In genomic region chr4:120815622-120816334, GRCm38 (mm10) we compare ENCODE assay signal across 8 mouse cellular contexts. TPM values are rescaled to one million over a fixed set of nuclear protein-coding genes. Genes with fewer than 3 reads are reported as not detected.
DNase-seq lines count a peak whose midpoint lies in the region; ATAC-seq and TF ChIP-seq lines count a peak whose summit lies in the region.

No protein-coding gene starts in this region.

- H3K4me3 ChIP-seq in ES-Bruce4 (ENCODE audit: low read depth, low read length), result peak overlapping the region; percentile 80
- peak overlapping the region; percentile 53 for H3K4me3 ChIP-seq in forebrain, embryonic 13.5 days
- peak overlapping the region; percentile 65 for H3K4me3 ChIP-seq in liver, embryonic 15.5 days (replicated peaks)
- H3K4me3 ChIP-seq in neural tube, embryonic 11.5 days (ENCODE audit: low read depth, low read length), result peak overlapping the region; percentile 36
- peak overlapping the region; percentile 68 for H3K4me3 ChIP-seq in stomach, embryonic 16.5 days (replicated peaks; ENCODE audit: low read length)

- H3K36me3 ChIP-seq in ES-Bruce4 (ENCODE audit: control insufficient read depth, insufficient read depth, low read length, poor library complexity, severe bottlenecking), result no peaks in the 10 kb centered on the region
- no peaks in the 10 kb centered on the region for H3K36me3 ChIP-seq in forebrain, embryonic 13.5 days (ENCODE audit: poor library complexity, severe bottlenecking)
- no peaks in the 10 kb centered on the region; the same call in 1 of the 2 replicates for H3K36me3 ChIP-seq in liver, embryonic 15.5 days (replicated peaks)
- H3K36me3 ChIP-seq in neural tube, embryonic 11.5 days (ENCODE audit: control insufficient read depth, insufficient read depth, low read length), result no peaks in the 10 kb centered on the region
- no peaks in the 10 kb centered on the region for H3K36me3 ChIP-seq in stomach, embryonic 16.5 days (ENCODE audit: control insufficient read depth, insufficient read depth, low read length)

- H3K4me2 ChIP-seq in forebrain, embryonic 13.5 days, result peak overlapping the region; percentile 68
- peak overlapping the region; percentile 70 for H3K4me2 ChIP-seq in liver, embryonic 15.5 days
- peak overlapping the region; percentile 71 for H3K4me2 ChIP-seq in neural tube, embryonic 11.5 days (ENCODE audit: low read depth)
- peak overlapping the region; percentile 62 for H3K4me2 ChIP-seq in stomach, embryonic 16.5 days (ENCODE audit: low read depth, low read length)

- H3K9me3 ChIP-seq in ES-Bruce4 (replicated peaks; ENCODE audit: control insufficient read depth, insufficient read depth, low read length, poor library complexity, severe bottlenecking), result no peaks in the 10 kb centered on the region
- H3K9me3 ChIP-seq in forebrain, embryonic 13.5 days (replicated peaks), result no peaks in the 10 kb centered on the region
- no peaks in the 10 kb centered on the region for H3K9me3 ChIP-seq in liver, embryonic 15.5 days (replicated peaks)
- H3K9me3 ChIP-seq in neural tube, embryonic 11.5 days (ENCODE audit: control insufficient read depth, low read length), result no peaks in the 10 kb centered on the region
- no peaks in the 10 kb centered on the region for H3K9me3 ChIP-seq in stomach, embryonic 16.5 days (replicated peaks; ENCODE audit: control insufficient read depth, low read length)

- peak overlapping the region; percentile 98 for H3K27ac ChIP-seq in ES-Bruce4 (ENCODE audit: insufficient read depth, low read length)
- H3K27ac ChIP-seq in forebrain, embryonic 13.5 days, result peak overlapping the region; percentile 44; the same call in 1 of the 2 replicates
- peak overlapping the region; percentile 62 for H3K27ac ChIP-seq in liver, embryonic 15.5 days (replicated peaks)
- H3K27ac ChIP-seq in neural tube, embryonic 11.5 days (ENCODE audit: low read depth, low read length), result no peak overlapping the region; the same call in 1 of the 2 replicates
- peak overlapping the region; percentile 56 for H3K27ac ChIP-seq in stomach, embryonic 16.5 days (ENCODE audit: low read length)

- peak overlapping the region; percentile 80; the same call in 1 of the 2 replicates for H3K9ac ChIP-seq in ES-Bruce4 (ENCODE audit: low read depth, poor library complexity, severe bottlenecking)
- H3K9ac ChIP-seq in forebrain, embryonic 13.5 days, result peak overlapping the region; percentile 66
- H3K9ac ChIP-seq in liver, embryonic 15.5 days, result peak overlapping the region; percentile 46
- peak overlapping the region; percentile 66 for H3K9ac ChIP-seq in neural tube, embryonic 11.5 days (ENCODE audit: low read length)
- peak overlapping the region; percentile 70 for H3K9ac ChIP-seq in stomach, embryonic 16.5 days (ENCODE audit: low read length)

- no peak for TF ChIP-seq CTCF in ES-Bruce4 (IDR thresholded peaks at IDR 0.05; ENCODE audit: low read depth, low read length)

- DNase-seq in heart, postnatal 10 days, result peak; percentile 90 to 92
- DNase-seq in kidney, postnatal 4 days, result peak; percentile 75 to 85
- DNase-seq in neural tube, embryonic 11.5 days (ENCODE audit: low spot score), result peak; percentile 80

- intact Hi-C loops in heart, postnatal 10 days (cut with DNase I), result no loop called here

- H3K27me3 ChIP-seq in ES-Bruce4 (ENCODE audit: control insufficient read depth, insufficient read depth, low read length, poor library complexity, severe bottlenecking), result no peaks in the 10 kb centered on the region
- H3K27me3 ChIP-seq in forebrain, embryonic 13.5 days, result no peaks in the 10 kb centered on the region
- H3K27me3 ChIP-seq in liver, embryonic 15.5 days, result no peaks in the 10 kb centered on the region
- no peaks in the 10 kb centered on the region for H3K27me3 ChIP-seq in neural tube, embryonic 11.5 days (ENCODE audit: control insufficient read depth, insufficient read depth, low read length)
- H3K27me3 ChIP-seq in stomach, embryonic 16.5 days (ENCODE audit: control insufficient read depth, insufficient read depth, low read length), result no peaks in the 10 kb centered on the region

- no peak for TF ChIP-seq POLR2A in ES-Bruce4 (IDR thresholded peaks at IDR 0.05; ENCODE audit: insufficient read depth, low read length)

- peak; percentile 100 for ATAC-seq in cerebellum, adult (ENCODE audit: insufficient number of reproducible peaks, low FRiP score, low TSS enrichment)
- peak; percentile 100 for ATAC-seq in forebrain, embryonic 13.5 days
- peak; percentile 96 for ATAC-seq in liver, embryonic 15.5 days (ENCODE audit: insufficient read depth)
- ATAC-seq in neural tube, embryonic 11.5 days (ENCODE audit: insufficient read depth, low FRiP score, low TSS enrichment), result peak; percentile 96
- peak; percentile 97 for ATAC-seq in stomach, embryonic 16.5 days (ENCODE audit: insufficient read depth, low FRiP score)

- peaks cover 5% of the 10 kb centered on the region for H3K4me1 ChIP-seq in ES-Bruce4 (ENCODE audit: control insufficient read depth, insufficient read depth, low read length)
- H3K4me1 ChIP-seq in forebrain, embryonic 13.5 days, result peaks cover 42% of the 10 kb centered on the region
- H3K4me1 ChIP-seq in liver, embryonic 15.5 days (replicated peaks), result peaks cover 58% of the 10 kb centered on the region
- H3K4me1 ChIP-seq in neural tube, embryonic 11.5 days (ENCODE audit: control insufficient read depth, insufficient read depth, low read length), result peaks cover 10% of the 10 kb centered on the region
- peaks cover 43% of the 10 kb centered on the region for H3K4me1 ChIP-seq in stomach, embryonic 16.5 days (ENCODE audit: control insufficient read depth, insufficient read depth, low read length)

- 7% methylated on average over 10 of the region's 10 CpGs for WGBS in forebrain, embryonic 13.5 days
- 8% methylated on average over 10 of the region's 10 CpGs for WGBS in liver, embryonic 15.5 days (ENCODE audit: insufficient replicate concordance)
- 9% methylated on average over 10 of the region's 10 CpGs for WGBS in neural tube, embryonic 11.5 days
- WGBS in stomach, embryonic 16.5 days, result 6% methylated on average over 10 of the region's 10 CpGs

- no peak for TF ChIP-seq EP300 in ES-Bruce4 (IDR thresholded peaks at IDR 0.05; ENCODE audit: insufficient read depth, low read depth, low read length)

RNA-seq across cellular contexts. Expression of gene Nfyc, which starts 15.6 kb away (rescaled TPM):
- polyA plus RNA-seq in ES-Bruce4 (2011; ENCODE audit: insufficient read depth, insufficient read length, low read depth, missing spikeins), result 40.1 and 46.2 TPM in 2 replicates
- 98.2 and 106 TPM in 2 replicates for polyA plus RNA-seq in forebrain, embryonic 13.5 days (2015; fragmentation: Nextera tagmentation; extraction: Ambion mirVana)
- total RNA-seq in heart, postnatal 10 days (2021), result 10 to 100 TPM; 75.4 to 78.0 TPM
- 50.0 and 50.4 TPM in 2 replicates for polyA plus RNA-seq in liver, embryonic 15.5 days (2015; fragmentation: Nextera tagmentation; extraction: Ambion mirVana)
- 119 and 126 TPM in 2 replicates for polyA plus RNA-seq in neural tube, embryonic 11.5 days (2014; fragmentation: Nextera tagmentation; extraction: Ambion mirVana)
- polyA plus RNA-seq in stomach, embryonic 16.5 days (2015; fragmentation: Nextera tagmentation; extraction: Ambion mirVana), result 79.8 and 81.7 TPM in 2 replicates

RNA-seq across cellular contexts. Expression of gene Rims3, which starts 38.8 kb away (rescaled TPM):
- 7.3 and 9.3 TPM in 2 replicates for polyA plus RNA-seq in ES-Bruce4 (2011; ENCODE audit: insufficient read depth, insufficient read length, low read depth, missing spikeins)
- polyA plus RNA-seq in forebrain, embryonic 13.5 days (2015; fragmentation: Nextera tagmentation; extraction: Ambion mirVana), result 4.3 and 6.8 TPM in 2 replicates
- total RNA-seq in heart, postnatal 10 days (2021), result under 1 TPM; 0.10 to 0.17 TPM
- 0.20 and 0.24 TPM in 2 replicates for polyA plus RNA-seq in liver, embryonic 15.5 days (2015; fragmentation: Nextera tagmentation; extraction: Ambion mirVana)
- polyA plus RNA-seq in neural tube, embryonic 11.5 days (2014; fragmentation: Nextera tagmentation; extraction: Ambion mirVana), result 4.6 and 5.2 TPM in 2 replicates
- 1.2 and 1.3 TPM in 2 replicates for polyA plus RNA-seq in stomach, embryonic 16.5 days (2015; fragmentation: Nextera tagmentation; extraction: Ambion mirVana)
